ENCODE assay signal across 18 mouse cellular contexts in the genomic region with DNA sequence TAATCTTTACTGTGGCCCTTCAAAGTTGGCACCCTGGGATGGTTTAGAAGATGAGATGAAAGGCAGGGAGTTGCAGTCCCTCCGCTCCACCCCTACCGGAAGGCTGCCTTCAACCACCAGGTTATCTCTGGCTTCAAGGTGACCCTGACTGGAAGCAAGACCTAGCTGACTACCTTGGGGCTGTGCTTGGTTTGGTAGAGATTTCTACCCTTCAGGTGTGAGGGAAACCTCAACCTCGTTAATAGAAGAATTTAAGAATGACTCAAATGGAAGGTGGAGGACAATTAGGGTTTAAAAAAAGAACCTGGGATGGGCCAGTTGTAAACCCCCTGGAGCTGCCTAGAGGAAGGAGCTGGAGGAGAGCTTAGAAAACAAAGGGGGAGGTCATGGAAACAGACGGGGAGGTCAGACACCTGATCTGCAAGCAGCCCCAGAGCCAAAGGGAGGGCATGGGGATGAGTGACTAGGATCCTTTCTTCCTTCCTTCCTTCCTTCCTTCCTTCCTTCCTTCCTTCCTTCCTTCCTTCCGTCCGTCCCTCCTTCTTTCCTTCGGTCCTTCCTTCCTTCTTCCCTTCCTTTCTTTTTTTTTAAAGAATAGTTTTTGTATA.
"Had no signal": no experiment of that assay in that cellular context is flagged by ENCODE, and none has a peak within 500 bp of the region (broad histone marks: within the 10 kb centered on the region; RNA-seq: fewer than 3 reads in every experiment).

No protein-coding gene starts in this region.

- H3K4me1 ChIP-seq: midbrain, embryonic 12.5 days; neural tube, embryonic 15.5 days had no signal

- H3K9ac ChIP-seq: lung, embryonic 14.5 days; midbrain, embryonic 12.5 days; neural tube, embryonic 13.5 days; neural tube, embryonic 15.5 days had no signal

- H3K36me3 ChIP-seq: midbrain, embryonic 10.5 days; midbrain, embryonic 12.5 days; neural tube, embryonic 13.5 days; neural tube, embryonic 15.5 days had no signal

- H3K27ac ChIP-seq: midbrain, embryonic 10.5 days; midbrain, embryonic 12.5 days; neural tube, embryonic 13.5 days; neural tube, embryonic 15.5 days had no signal

- DNase-seq: lung, adult 18-20 months; lung, embryonic 14.5 days; lung, postnatal 10 days; lung, postnatal 4 days; midbrain, embryonic 14.5 days; retina, postnatal 1 day; right cerebral cortex, adult 18-20 months; right cerebral cortex, postnatal 25 days; right cerebral cortex, postnatal 4 days; spleen, adult 18-20 months; thymus, adult 18-20 months; thymus, postnatal 14 days; thymus, postnatal 36 days had no signal

- H3K9me3 ChIP-seq: midbrain, embryonic 12.5 days; neural tube, embryonic 13.5 days; neural tube, embryonic 15.5 days had no signal

- H3K4me3 ChIP-seq: midbrain, embryonic 10.5 days; midbrain, embryonic 12.5 days; myocyte; neural tube, embryonic 13.5 days; neural tube, embryonic 15.5 days had no signal

- H3K27me3 ChIP-seq: midbrain, embryonic 12.5 days; neural tube, embryonic 13.5 days; neural tube, embryonic 15.5 days had no signal
